Mouse (Mus musculus): ENCODE measurements around the gene Lamtor5.

The Lamtor5 gene

GRCm38 (mm10) chr3:107278479-107279269 lies at the start of gene Lamtor5:
Lamtor5 (plus strand) TSS chr3:107278858.
- peak; percentile 92 for DNase-seq (ENCODE audit: low spot score)

- DNase-seq (ENCODE audit: low spot score): no peak
Observed at GRCm38 (mm10) chr3:107229221-107229620, 49.4 kb upstream of the Lamtor5 start.

- peak; percentile 53 for DNase-seq (ENCODE audit: low spot score)
Observed at GRCm38 (mm10) chr3:107229822-107230221, 48.8 kb upstream of the Lamtor5 start.

- no peak for DNase-seq (ENCODE audit: low spot score)
Observed at GRCm38 (mm10) chr3:107230527-107230926, 48.1 kb upstream of the Lamtor5 start, which contains the start of gene A630076J17Rik. A630076J17Rik (plus strand) TSS chr3:107230614.

GRCm38 (mm10) chr3:107231202-107231601 lies 47.5 kb upstream of the Lamtor5 start:
- no peak for DNase-seq (ENCODE audit: low spot score)

GRCm38 (mm10) chr3:107233351-107233813 lies 45.3 kb upstream of the Lamtor5 start:
- peak; percentile 92 for DNase-seq (ENCODE audit: low spot score)

- no peak for DNase-seq (ENCODE audit: low spot score)
Observed at GRCm38 (mm10) chr3:107233945-107234344, 44.7 kb upstream of the Lamtor5 start.

GRCm38 (mm10) chr3:107238051-107238450 lies 40.6 kb upstream of the Lamtor5 start:
- no peak for DNase-seq (ENCODE audit: low spot score)

- no peak for DNase-seq (ENCODE audit: low spot score)
Observed at GRCm38 (mm10) chr3:107238471-107238980, 40.1 kb upstream of the Lamtor5 start.

GRCm38 (mm10) chr3:107239607-107240006 lies 39.1 kb upstream of the Lamtor5 start, which contains the start of gene Prok1:
Prok1 (minus strand) TSS chr3:107239707.
- no peak for DNase-seq (ENCODE audit: low spot score)

GRCm38 (mm10) chr3:107241389-107242094 lies 37.1 kb upstream of the Lamtor5 start:
- DNase-seq (ENCODE audit: low spot score): no peak

GRCm38 (mm10) chr3:107246876-107247275 lies 31.8 kb upstream of the Lamtor5 start:
- DNase-seq (ENCODE audit: low spot score): no peak

GRCm38 (mm10) chr3:107249042-107249441 lies 29.6 kb upstream of the Lamtor5 start:
- DNase-seq (ENCODE audit: low spot score): no peak

- no peak for DNase-seq (ENCODE audit: low spot score)
Observed at GRCm38 (mm10) chr3:107250320-107250719, 28.3 kb upstream of the Lamtor5 start.

GRCm38 (mm10) chr3:107252035-107252434 lies 26.6 kb upstream of the Lamtor5 start:
- no peak for DNase-seq (ENCODE audit: low spot score)

GRCm38 (mm10) chr3:107253925-107254324 lies 24.7 kb upstream of the Lamtor5 start:
- no peak for DNase-seq (ENCODE audit: low spot score)

GRCm38 (mm10) chr3:107255992-107256391 lies 22.7 kb upstream of the Lamtor5 start:
- DNase-seq (ENCODE audit: low spot score): no peak

GRCm38 (mm10) chr3:107256724-107257123 lies 21.9 kb upstream of the Lamtor5 start:
- DNase-seq (ENCODE audit: low spot score): no peak

- DNase-seq (ENCODE audit: low spot score): no peak
Observed at GRCm38 (mm10) chr3:107257924-107258323, 20.7 kb upstream of the Lamtor5 start.

- DNase-seq (ENCODE audit: low spot score): no peak
Observed at GRCm38 (mm10) chr3:107260956-107261850, 17.5 kb upstream of the Lamtor5 start.

GRCm38 (mm10) chr3:107261851-107262165 lies 16.9 kb upstream of the Lamtor5 start:
- no peak for DNase-seq (ENCODE audit: low spot score)

- no peak for DNase-seq (ENCODE audit: low spot score)
Observed at GRCm38 (mm10) chr3:107266814-107267345, 11.8 kb upstream of the Lamtor5 start.

Data from testis, postnatal 10 days (tissue).